ENCODE assay signal across 9 mouse cellular contexts in genomic region chr11:98943741-98944461, GRCm38 (mm10). TPM values are rescaled to one million over a fixed set of nuclear protein-coding genes. Genes with fewer than 3 reads are reported as not detected.
DNase-seq lines count a peak whose midpoint lies in the region; ATAC-seq and TF ChIP-seq lines count a peak whose summit lies in the region.
"Had no signal": no experiment of that assay in that cellular context is flagged by ENCODE, and none has a peak within 500 bp of the region (broad histone marks: within the 10 kb centered on the region; RNA-seq: fewer than 3 reads in every experiment).

No protein-coding gene starts in this region.

- H3K36me3 ChIP-seq in hindbrain, postnatal 0 days (ENCODE audit: insufficient read depth, low read length), result no peaks in the 10 kb centered on the region

- H3K9ac ChIP-seq in hindbrain, postnatal 0 days (replicated peaks; ENCODE audit: low read length), result no peak overlapping the region

- H3K27ac ChIP-seq in hindbrain, postnatal 0 days, result peak overlapping the region; percentile 78

- 32% methylated on average over 14 of the region's 14 CpGs for WGBS in hindbrain, postnatal 0 days

- DNase-seq in frontal cortex, postnatal 10 days (ENCODE audit: low spot score in 2 of 2), result peak; percentile 16 to 31
- DNase-seq in frontal cortex, postnatal 25 days (ENCODE audit: low spot score in 2 of 2), result no peak
- peak; percentile 44 for DNase-seq in urinary bladder, postnatal 14 days (ENCODE audit: low spot score)
- no peak for DNase-seq in urinary bladder, postnatal 36 days (ENCODE audit: low spot score in 2 of 2)
- DNase-seq in hindbrain, postnatal 0 days (ENCODE audit: low spot score), result peak; percentile 2
- peak; percentile 74 to 77 for DNase-seq in lung, postnatal 4 days
- DNase-seq in urinary bladder, postnatal 25 days (ENCODE audit: low spot score), result no peak

- no peak overlapping the region for H3K4me2 ChIP-seq in hindbrain, postnatal 0 days (ENCODE audit: low read depth, low read length)

- no peak for TF ChIP-seq CTCF in hindbrain, postnatal 0 days (IDR thresholded peaks at IDR 0.05; ENCODE audit: low read depth)

- peaks cover 36% of the 10 kb centered on the region for H3K4me1 ChIP-seq in hindbrain, postnatal 0 days (ENCODE audit: insufficient read depth, low read length)

- no peak overlapping the region for H3K4me3 ChIP-seq in hindbrain, postnatal 0 days (ENCODE audit: low read length)

- H3K9me3 ChIP-seq in hindbrain, postnatal 0 days (ENCODE audit: low read length), result no peaks in the 10 kb centered on the region

- no peak for ATAC-seq in hindbrain, postnatal 0 days
- no peak for ATAC-seq in activated CD4-positive, CD25-positive, alpha-beta regulatory T cell, adult 4 months

- H3K27me3 ChIP-seq in hindbrain, postnatal 0 days (ENCODE audit: insufficient read depth, low read length), result no peaks in the 10 kb centered on the region

RNA-seq across cellular contexts. Expression of gene Rara, which starts 16.3 kb away (rescaled TPM):
- 16.9 and 19.2 TPM in 2 replicates for total RNA-seq in hindbrain, postnatal 0 days (2014; rRNA removed)
- polyA plus RNA-seq in hindbrain, postnatal 0 days (2015; fragmentation: Nextera tagmentation; extraction: Ambion mirVana), result 8.1 and 9.5 TPM in 2 replicates
- polyA plus RNA-seq in activated CD4-positive, CD25-positive, alpha-beta regulatory T cell, adult 4 months (2017; shearing (Covaris generic)), result 10 to 100 TPM in 1 of 2 experiments, 1 to 10 TPM in 1; 9.0 to 13.7 TPM

RNA-seq across cellular contexts. Expression of gene Cdc6, which starts 36.3 kb away (rescaled TPM):
- total RNA-seq in hindbrain, postnatal 0 days (2014; rRNA removed), result 2.5 and 4.6 TPM in 2 replicates
- 3.0 and 3.4 TPM in 2 replicates for polyA plus RNA-seq in hindbrain, postnatal 0 days (2015; fragmentation: Nextera tagmentation; extraction: Ambion mirVana)
- 10 to 100 TPM; 10.1 to 17.7 TPM for polyA plus RNA-seq in activated CD4-positive, CD25-positive, alpha-beta regulatory T cell, adult 4 months (2017; shearing (Covaris generic))

RNA-seq across cellular contexts. Expression of gene Gjd3, which starts 38.9 kb away (rescaled TPM):
- 0.75 and 5.0 TPM in 2 replicates for total RNA-seq in hindbrain, postnatal 0 days (2014; rRNA removed)
- polyA plus RNA-seq in hindbrain, postnatal 0 days (2015; fragmentation: Nextera tagmentation; extraction: Ambion mirVana), result 4.8 and 5.9 TPM in 2 replicates
- polyA plus RNA-seq in activated CD4-positive, CD25-positive, alpha-beta regulatory T cell, adult 4 months (2017; shearing (Covaris generic)), result under 1 TPM in 1 of 2 experiments, not detected in 1; 0.41 TPM
- total RNA-seq: MEL had no signal

Comparison
In these comparisons a context has a peak if more than half of its experiments do, and no peak if none do; other contexts are left out.
1. DNase-seq: peak in frontal cortex, postnatal 10 days (2 of 2), urinary bladder, postnatal 14 days (single experiment), hindbrain, postnatal 0 days (single experiment) and lung, postnatal 4 days (2 of 2); none in frontal cortex, postnatal 25 days (0 of 2), urinary bladder, postnatal 36 days (0 of 2) and urinary bladder, postnatal 25 days (single experiment).